Mouse (Mus musculus): ENCODE measurements around the gene Sod3. TPM values are rescaled to one million over a fixed set of nuclear protein-coding genes. Genes with fewer than 3 reads are reported as not detected.

Gene Sod3
- polyA plus RNA-seq, 1 experiment = 48.8 TPM

GRCm38 (mm10) chr5:52367866-52368840, 4.6 kb downstream of the Sod3 start:
- no peak overlapping the region for H3K4me3 ChIP-seq (ENCODE audit: insufficient read depth, low read length)
- no peaks in the 10 kb centered on the region for H3K4me1 ChIP-seq (ENCODE audit: control insufficient read depth, insufficient read depth, low read length)
- TF ChIP-seq CTCF (IDR thresholded peaks at IDR 0.05; ENCODE audit: borderline replicate concordance, insufficient read depth, low read length) (no peak), POLR2A (IDR thresholded peaks at IDR 0.05; ENCODE audit: low read depth, low read length) (no peak)
- no peak overlapping the region for H3K27ac ChIP-seq (ENCODE audit: insufficient read depth, low read length)

GRCm38 (mm10) chr5:52370901-52371300, 7.3 kb downstream of the Sod3 start:
- Histone ChIP-seq H3K4me1 (ENCODE audit: control insufficient read depth, insufficient read depth, low read length) (no peaks in the 10 kb centered on the region), H3K27ac (ENCODE audit: insufficient read depth, low read length) (no peak overlapping the region), H3K4me3 (ENCODE audit: insufficient read depth, low read length) (no peak overlapping the region)
- no peak for TF ChIP-seq POLR2A (IDR thresholded peaks at IDR 0.05; ENCODE audit: low read depth, low read length)
- no peak for TF ChIP-seq CTCF (IDR thresholded peaks at IDR 0.05; ENCODE audit: borderline replicate concordance, insufficient read depth, low read length)

GRCm38 (mm10) chr5:52375847-52376246, 12.3 kb downstream of the Sod3 start:
- Histone ChIP-seq H3K27ac (ENCODE audit: insufficient read depth, low read length) (no peak overlapping the region), H3K4me1 (ENCODE audit: control insufficient read depth, insufficient read depth, low read length) (no peaks in the 10 kb centered on the region), H3K4me3 (ENCODE audit: insufficient read depth, low read length) (no peak overlapping the region)
- TF ChIP-seq POLR2A (IDR thresholded peaks at IDR 0.05; ENCODE audit: low read depth, low read length) (no peak), CTCF (IDR thresholded peaks at IDR 0.05; ENCODE audit: borderline replicate concordance, insufficient read depth, low read length) (no peak)

GRCm38 (mm10) chr5:52382837-52383236, 19.2 kb downstream of the Sod3 start:
- Histone ChIP-seq H3K4me3 (ENCODE audit: insufficient read depth, low read length) (no peak overlapping the region), H3K27ac (ENCODE audit: insufficient read depth, low read length) (no peak overlapping the region), H3K4me1 (ENCODE audit: control insufficient read depth, insufficient read depth, low read length) (no peaks in the 10 kb centered on the region)
- TF ChIP-seq POLR2A (IDR thresholded peaks at IDR 0.05; ENCODE audit: low read depth, low read length) = no peak
- no peak for TF ChIP-seq CTCF (IDR thresholded peaks at IDR 0.05; ENCODE audit: borderline replicate concordance, insufficient read depth, low read length)

GRCm38 (mm10) chr5:52383748-52384147, 20.2 kb downstream of the Sod3 start:
- TF ChIP-seq POLR2A (IDR thresholded peaks at IDR 0.05; ENCODE audit: low read depth, low read length) (no peak), CTCF (IDR thresholded peaks at IDR 0.05; ENCODE audit: borderline replicate concordance, insufficient read depth, low read length) (no peak)
- H3K4me1 ChIP-seq (ENCODE audit: control insufficient read depth, insufficient read depth, low read length) = no peaks in the 10 kb centered on the region
- no peak overlapping the region for H3K4me3 ChIP-seq (ENCODE audit: insufficient read depth, low read length)
- H3K27ac ChIP-seq (ENCODE audit: insufficient read depth, low read length) = no peak overlapping the region

- Histone ChIP-seq H3K27ac (ENCODE audit: insufficient read depth, low read length) (no peak overlapping the region), H3K4me1 (ENCODE audit: control insufficient read depth, insufficient read depth, low read length) (no peaks in the 10 kb centered on the region), H3K4me3 (ENCODE audit: insufficient read depth, low read length) (no peak overlapping the region)
- no peak for TF ChIP-seq POLR2A (IDR thresholded peaks at IDR 0.05; ENCODE audit: low read depth, low read length)
- no peak for TF ChIP-seq CTCF (IDR thresholded peaks at IDR 0.05; ENCODE audit: borderline replicate concordance, insufficient read depth, low read length)
These were observed 22.4 kb downstream of the Sod3 start for GRCm38 (mm10) chr5:52386016-52386415.

GRCm38 (mm10) chr5:52388092-52388749, 24.6 kb downstream of the Sod3 start:
- Histone ChIP-seq H3K4me1 (ENCODE audit: control insufficient read depth, insufficient read depth, low read length) (no peaks in the 10 kb centered on the region), H3K27ac (ENCODE audit: insufficient read depth, low read length) (no peak overlapping the region), H3K4me3 (ENCODE audit: insufficient read depth, low read length) (no peak overlapping the region)
- no peak for TF ChIP-seq POLR2A (IDR thresholded peaks at IDR 0.05; ENCODE audit: low read depth, low read length)
- no peak for TF ChIP-seq CTCF (IDR thresholded peaks at IDR 0.05; ENCODE audit: borderline replicate concordance, insufficient read depth, low read length)

GRCm38 (mm10) chr5:52390381-52390780, 26.8 kb downstream of the Sod3 start:
- H3K4me3 ChIP-seq (ENCODE audit: insufficient read depth, low read length) = no peak overlapping the region
- no peaks in the 10 kb centered on the region; the same call in 1 of the 2 replicates for H3K4me1 ChIP-seq (ENCODE audit: control insufficient read depth, insufficient read depth, low read length)
- no peak overlapping the region for H3K27ac ChIP-seq (ENCODE audit: insufficient read depth, low read length)
- TF ChIP-seq POLR2A (IDR thresholded peaks at IDR 0.05; ENCODE audit: low read depth, low read length) (no peak), CTCF (IDR thresholded peaks at IDR 0.05; ENCODE audit: borderline replicate concordance, insufficient read depth, low read length) (no peak)

GRCm38 (mm10) chr5:52391471-52391870, 27.9 kb downstream of the Sod3 start:
- Histone ChIP-seq H3K4me3 (ENCODE audit: insufficient read depth, low read length) (no peak overlapping the region), H3K27ac (ENCODE audit: insufficient read depth, low read length) (peak overlapping the region; percentile 69), H3K4me1 (ENCODE audit: control insufficient read depth, insufficient read depth, low read length) (no peaks in the 10 kb centered on the region; the same call in 1 of the 2 replicates)
- no peak for TF ChIP-seq POLR2A (IDR thresholded peaks at IDR 0.05; ENCODE audit: low read depth, low read length)
- no peak for TF ChIP-seq CTCF (IDR thresholded peaks at IDR 0.05; ENCODE audit: borderline replicate concordance, insufficient read depth, low read length)

- TF ChIP-seq POLR2A (IDR thresholded peaks at IDR 0.05; ENCODE audit: low read depth, low read length) (no peak), CTCF (IDR thresholded peaks at IDR 0.05; ENCODE audit: borderline replicate concordance, insufficient read depth, low read length) (no peak)
- H3K4me3 ChIP-seq (ENCODE audit: insufficient read depth, low read length) = no peak overlapping the region
- no peaks in the 10 kb centered on the region; the same call in 1 of the 2 replicates for H3K4me1 ChIP-seq (ENCODE audit: control insufficient read depth, insufficient read depth, low read length)
- no peak overlapping the region for H3K27ac ChIP-seq (ENCODE audit: insufficient read depth, low read length)
These were observed 30.2 kb downstream of the Sod3 start for GRCm38 (mm10) chr5:52393756-52394155.

Measured in embryonic fibroblast, embryonic 13.5 days (primary cell).